Mouse (Mus musculus) stomach, postnatal 0 days (tissue): ENCODE results near the gene Kri1. TPM values are rescaled to one million over a fixed set of nuclear protein-coding genes. Genes with fewer than 3 reads are reported as not detected.
A peak's percentile ranks its signal among the peaks of the same experiment; 100 is the strongest.
"Not testable (repeated sequence)": the region's sequence is repeated elsewhere in the genome, so short reads cannot be mapped to it uniquely, and the experiment has no call there.

Experiments
- ATAC-seq: fragments of 200-750 bp; cut with Nextera tagmentation; 2 replicates; pipeline ENCODE4 v1.8.0; 2017; ENCODE audit not compliant: low FRiP score, low TSS enrichment
- DNase-seq: peaks from one replicate; pipeline ENCODE4 v3.0.0-alpha.2; 2016; ENCODE audit warnings: low spot score
- H3K27ac ChIP-seq: fragments of 300-500 bp; sonication (generic); replicated peaks from 2 replicates; pipeline ENCODE4 v1.5.1; 2014; ENCODE audit warnings: mild to moderate bottlenecking, control low read depth
- H3K27me3 ChIP-seq: fragments of 300-500 bp; sonication (generic); 2 replicates; pipeline ENCODE4 v1.6.1; 2014; ENCODE audit warnings: low read length; ENCODE audit not compliant: control insufficient read depth, insufficient read depth
- H3K36me3 ChIP-seq: fragments of 300-500 bp; sonication (generic); 2 replicates; pipeline ENCODE4 v1.6.1; 2014; ENCODE audit warnings: low read length, mixed read lengths; ENCODE audit not compliant: control insufficient read depth, insufficient read depth
- H3K4me1 ChIP-seq: fragments of 300-500 bp; sonication (generic); replicated peaks from 2 replicates; pipeline ENCODE4 v1.6.1; 2014; ENCODE audit warnings: antibody characterized with exemption; ENCODE audit not compliant: control insufficient read depth, insufficient read depth
- H3K4me2 ChIP-seq: fragments of 300-500 bp; sonication (generic); replicated peaks from 2 replicates; pipeline ENCODE4 v1.6.1; 2014; ENCODE audit warnings: low read depth, mild to moderate bottlenecking, control low read depth, moderate library complexity
- H3K4me3 ChIP-seq: fragments of 300-500 bp; sonication (generic); 2 replicates; pipeline ENCODE4 v1.5.1; 2014; ENCODE audit warnings: low read depth, low read length, control low read depth
- H3K9ac ChIP-seq: fragments of 300-500 bp; sonication (generic); 2 replicates; pipeline ENCODE4 v1.6.1; 2014; ENCODE audit warnings: mild to moderate bottlenecking, low read length, control low read depth, mixed read lengths
- H3K9me3 ChIP-seq: fragments of 300-500 bp; sonication (generic); 2 replicates; pipeline ENCODE4 v1.6.1; 2016; ENCODE audit warnings: low read length; ENCODE audit not compliant: control insufficient read depth
- CTCF ChIP-seq: IDR thresholded peaks from 2 replicates; pipeline ENCODE4 v1.5.1; 2016; ENCODE audit warnings: antibody characterized with exemption, low read depth, mild to moderate bottlenecking, moderate library complexity
- EP300 ChIP-seq: optimal IDR thresholded peaks from 2 replicates; pipeline ENCODE3; 2016; ENCODE audit warnings: antibody characterized with exemption
- WGBS: fragments of 180-500 bp; shearing (Covaris S2); extraction: QIAGEN DNeasy Blood & Tissue Kit; methylation state at CpG from one replicate; pipeline ENCODE4 v1.1.7; 2014; 5-methylcytosine and 5-hydroxymethylcytosine counted together
- polyA plus RNA-seq: library from polyadenylated mRNA; unstranded; fragments of >200 nt; fragmentation: Nextera tagmentation; extraction: Ambion mirVana; gene quantifications from 2 replicates; pipeline ENCODE4 v1.2.1, GENCODE M21; 2015

The Kri1 gene
- polyA plus RNA-seq, 1 experiment from 2014 or later = 7.9 TPM

GRCm38 (mm10) chr9:21231551-21231950 lies 56.2 kb downstream of the Kri1 start:
- H3K27me3 ChIP-seq = no peaks in the 10 kb centered on the region
- TF ChIP-seq CTCF (no peak), EP300 (no peak)
- no peak overlapping the region for H3K4me3 ChIP-seq
- H3K36me3 ChIP-seq = peaks cover 16% of the 10 kb centered on the region
- H3K27ac ChIP-seq = no peak overlapping the region
- DNase-seq (no peak), ATAC-seq (no peak)
- H3K4me2 ChIP-seq = no peak overlapping the region
- no peaks in the 10 kb centered on the region for H3K4me1 ChIP-seq
- H3K9me3 ChIP-seq = no peaks in the 10 kb centered on the region
- 50% methylated on average over 23 of the region's 23 CpGs for WGBS
- no peak overlapping the region for H3K9ac ChIP-seq

GRCm38 (mm10) chr9:21227342-21227741 lies 60.4 kb downstream of the Kri1 start:
- Histone ChIP-seq H3K27me3 (no peaks in the 10 kb centered on the region), H3K4me3 (peak overlapping the region; percentile 35), H3K4me1 (no peaks in the 10 kb centered on the region), H3K27ac (no peak overlapping the region), H3K9ac (peak overlapping the region; percentile 47; the same call in 1 of the 2 replicates), H3K36me3 (peaks cover 4% of the 10 kb centered on the region; the same call in 1 of the 2 replicates), H3K4me2 (peak overlapping the region; percentile 57), H3K9me3 (no peaks in the 10 kb centered on the region)
- ATAC-seq (peak; percentile 16; the same call in 1 of the 2 replicates), DNase-seq (peak; percentile 67)
- TF ChIP-seq CTCF = no peak
- 13% methylated on average over 16 of the region's 16 CpGs for WGBS

GRCm38 (mm10) chr9:21225415-21225758 lies 62.4 kb downstream of the Kri1 start:
- Histone ChIP-seq H3K27me3 (no peaks in the 10 kb centered on the region), H3K4me3 (peak overlapping the region; percentile 35), H3K27ac (0 out of 2 replicates have a peak overlapping the region, but pooled peaks have one; percentile 41), H3K36me3 (0 out of 2 replicates have a peak, but pooled peaks cover 4% of the 10 kb centered on the region), H3K9ac (0 out of 2 replicates have a peak overlapping the region, but pooled peaks have one; percentile 8), H3K4me1 (0 out of 2 replicates have a peak, but pooled peaks cover 2% of the 10 kb centered on the region), H3K9me3 (no peaks in the 10 kb centered on the region), H3K4me2 (peak overlapping the region; percentile 53)
- no peak for TF ChIP-seq EP300
- no peak for TF ChIP-seq CTCF
- ATAC-seq (no peak), DNase-seq (no peak)
- WGBS = 9% methylated on average over 7 of the region's 7 CpGs

GRCm38 (mm10) chr9:21224576-21225414 lies 63.0 kb downstream of the Kri1 start:
- 22% methylated on average over 26 of the region's 26 CpGs for WGBS
- 0 out of 2 replicates have a peak, but pooled peaks cover 2% of the 10 kb centered on the region for H3K36me3 ChIP-seq
- H3K27ac ChIP-seq = peak overlapping the region; percentile 41; the same call in 1 of the 2 replicates
- H3K4me2 ChIP-seq = peak overlapping the region; percentile 53
- H3K4me3 ChIP-seq = peak overlapping the region; percentile 35
- 0 out of 2 replicates have a peak, but pooled peaks cover 2% of the 10 kb centered on the region for H3K4me1 ChIP-seq
- ATAC-seq = peak; percentile 59
- DNase-seq = peak; percentile 72
- H3K9me3 ChIP-seq = no peaks in the 10 kb centered on the region
- TF ChIP-seq EP300 (no peak), CTCF (peak; percentile 37; the same call in 1 of the 2 replicates)
- H3K9ac ChIP-seq = 0 out of 2 replicates have a peak overlapping the region, but pooled peaks have one; percentile 8
- H3K27me3 ChIP-seq = no peaks in the 10 kb centered on the region

- H3K4me1 ChIP-seq = 0 out of 2 replicates have a peak, but pooled peaks cover 2% of the 10 kb centered on the region
- H3K27ac ChIP-seq = no peak overlapping the region
- ATAC-seq (no peak), DNase-seq (no peak)
- H3K4me2 ChIP-seq = no peak overlapping the region
- H3K9me3 ChIP-seq = no peaks in the 10 kb centered on the region
- no peak overlapping the region for H3K4me3 ChIP-seq
- no peaks in the 10 kb centered on the region for H3K36me3 ChIP-seq
- WGBS = 91% methylated on average over 6 of the region's 6 CpGs
- no peak for TF ChIP-seq CTCF
- no peak for TF ChIP-seq EP300
- no peaks in the 10 kb centered on the region for H3K27me3 ChIP-seq
- no peak overlapping the region for H3K9ac ChIP-seq
Measured at GRCm38 (mm10) chr9:21223906-21224305, 63.9 kb downstream of the Kri1 start.

GRCm38 (mm10) chr9:21223490-21223889 lies 64.3 kb downstream of the Kri1 start:
- not testable (repeated sequence) for H3K27ac ChIP-seq, H3K9me3 ChIP-seq, H3K4me3 ChIP-seq, ATAC-seq, H3K27me3 ChIP-seq, H3K9ac ChIP-seq, H3K36me3 ChIP-seq, DNase-seq, H3K4me2 ChIP-seq, H3K4me1 ChIP-seq
- 100% methylated on average over 1 of the region's 2 CpGs for WGBS

Other genes with a start within 250 kb of the Kri1 start
- gene Zglp1, start 220.9 kb downstream of the Kri1 start, polyA plus RNA-seq = not detected in 2 replicates
- 0.11 and 0.24 TPM in 2 replicates for gene Gm49373, start 214.9 kb downstream of the Kri1 start, polyA plus RNA-seq
- gene Fdx1l, start 214.4 kb downstream of the Kri1 start, polyA plus RNA-seq = 39.4 and 42.3 TPM in 2 replicates
- 0.28 and 0.86 TPM in 2 replicates for gene Gm38431, start 196.0 kb downstream of the Kri1 start, polyA plus RNA-seq
- gene Raver1, start 196.0 kb downstream of the Kri1 start, polyA plus RNA-seq = 15.0 and 18.3 TPM in 2 replicates
- 6.8 and 7.1 TPM in 2 replicates for gene Tyk2, start 156.7 kb downstream of the Kri1 start, polyA plus RNA-seq
- 161 TPM in 2 replicates for gene Cdc37, start 138.0 kb downstream of the Kri1 start, polyA plus RNA-seq
- 2.5 and 3.0 TPM in 2 replicates for gene Pde4a, start 122.3 kb downstream of the Kri1 start, polyA plus RNA-seq
- 37.2 and 40.8 TPM in 2 replicates for gene Keap1, start 48.6 kb downstream of the Kri1 start, polyA plus RNA-seq
- gene S1pr5, start 39.5 kb downstream of the Kri1 start, polyA plus RNA-seq = 4.7 and 5.0 TPM in 2 replicates
- gene Atg4d, start 22.7 kb downstream of the Kri1 start, polyA plus RNA-seq = 38.6 and 41.7 TPM in 2 replicates
- gene Cdkn2d, start 3.4 kb upstream of the Kri1 start, polyA plus RNA-seq = 23.1 and 28.0 TPM in 2 replicates
- gene Ap1m2, start 24.4 kb upstream of the Kri1 start, polyA plus RNA-seq = 84.9 and 90.6 TPM in 2 replicates
- 55.2 and 62.6 TPM in 2 replicates for gene Slc44a2, start 32.7 kb upstream of the Kri1 start, polyA plus RNA-seq
- gene Ilf3, start 79.9 kb upstream of the Kri1 start, polyA plus RNA-seq = 41.4 and 45.2 TPM in 2 replicates
- gene Qtrt1, start 123.9 kb upstream of the Kri1 start, polyA plus RNA-seq = 27.9 and 30.8 TPM in 2 replicates
- 76.0 and 78.4 TPM in 2 replicates for gene Dnm2, start 136.9 kb upstream of the Kri1 start, polyA plus RNA-seq
- 40.7 and 41.0 TPM in 2 replicates for gene Tmed1, start 222.3 kb upstream of the Kri1 start, polyA plus RNA-seq
- 1.8 and 2.0 TPM in 2 replicates for gene AB124611, start 238.2 kb upstream of the Kri1 start, polyA plus RNA-seq